Mouse (Mus musculus): Measurements from ENCODE around the gene Cuedc1.

DNA sequence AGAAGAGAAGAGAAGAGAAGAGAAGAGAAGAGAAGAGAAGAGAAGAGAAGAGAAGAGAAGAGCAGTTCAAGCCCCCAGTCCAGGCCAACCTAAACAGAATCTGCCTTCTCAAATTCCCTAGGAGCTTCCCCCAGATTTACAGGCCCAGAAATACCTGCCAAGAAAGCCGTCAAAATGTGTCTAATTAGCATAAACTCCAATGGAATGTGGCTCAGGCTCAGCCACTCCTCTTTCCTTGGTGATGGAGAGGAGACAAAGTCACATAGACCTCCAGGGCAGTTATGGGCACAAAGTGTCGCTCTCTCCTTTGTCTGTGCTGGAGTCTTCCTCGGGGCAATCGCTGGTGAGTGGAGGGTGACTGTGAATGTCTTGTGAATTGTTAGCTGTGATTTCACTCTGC lies 100.4 kb downstream of the Cuedc1 start:
- no peak for TF ChIP-seq POLR2A (IDR thresholded peaks at IDR 0.05; ENCODE audit: borderline replicate concordance, control insufficient read depth, low read depth, low read length)
- no peak for TF ChIP-seq CTCF (IDR thresholded peaks at IDR 0.05; ENCODE audit: control insufficient read depth, insufficient read depth, low read length)

Data from bone marrow, adult 2 months (tissue).